Mouse (Mus musculus) kidney, postnatal 4 days (tissue): ENCODE measurements around the gene Kif22.
A peak's percentile ranks its signal among the peaks of the same experiment; 100 is the strongest.

Experiments
- DNase-seq, 2 experiments: peaks; one replicate each; pipeline ENCODE4 v3.0.0; 2021; ENCODE audit warnings: mixed read lengths in 2 of 2

The Kif22 gene

GRCm38 (mm10) chr7:127016971-127017949 is 25.0 kb downstream of the Kif22 start, which contains the start of gene Pagr1a:
Gene Pagr1a (minus strand): TSS chr7:127017352.
- peak; percentile 97 to 99 for DNase-seq

- DNase-seq, result peak in 1 of 2 experiments; percentile 72
These were observed 25.8 kb downstream of the Kif22 start for GRCm38 (mm10) chr7:127016486-127016938.

GRCm38 (mm10) chr7:127016481-127016485 is 26.0 kb downstream of the Kif22 start, which contains the start of gene Pagr1b:
Gene Pagr1b (minus strand): TSS chr7:127016484.
- no peak for DNase-seq

GRCm38 (mm10) chr7:127016081-127016480 is 26.2 kb downstream of the Kif22 start:
- DNase-seq, result peak; percentile 63 to 74

GRCm38 (mm10) chr7:127014993-127015392 is 27.3 kb downstream of the Kif22 start:
- no peak for DNase-seq

GRCm38 (mm10) chr7:127014320-127014719 is 28.0 kb downstream of the Kif22 start, which contains the start of gene Mvp:
Gene Mvp (minus strand): TSS chr7:127014621.
- DNase-seq, result peak; percentile 78 to 85

GRCm38 (mm10) chr7:127013385-127013784 is 28.9 kb downstream of the Kif22 start:
- no peak for DNase-seq

GRCm38 (mm10) chr7:127012845-127013244 is 29.4 kb downstream of the Kif22 start:
- no peak for DNase-seq

- no peak for DNase-seq
These were observed 29.9 kb downstream of the Kif22 start for GRCm38 (mm10) chr7:127012374-127012773.

- no peak for DNase-seq
These were observed 30.6 kb downstream of the Kif22 start for GRCm38 (mm10) chr7:127011717-127012116.

- no peak for DNase-seq
These were observed 31.2 kb downstream of the Kif22 start for GRCm38 (mm10) chr7:127011051-127011450.

GRCm38 (mm10) chr7:127009307-127010085 is 32.8 kb downstream of the Kif22 start:
- DNase-seq, result no peak

- peak; percentile 79 to 85 for DNase-seq
These were observed 33.8 kb downstream of the Kif22 start for GRCm38 (mm10) chr7:127008239-127009019.

GRCm38 (mm10) chr7:127007313-127008024 is 34.8 kb downstream of the Kif22 start:
- DNase-seq, result no peak

- DNase-seq, result no peak
These were observed 38.0 kb downstream of the Kif22 start for GRCm38 (mm10) chr7:127004122-127004875.

GRCm38 (mm10) chr7:127003620-127004019 is 38.7 kb downstream of the Kif22 start:
- no peak for DNase-seq

GRCm38 (mm10) chr7:126999568-126999967 is 42.7 kb downstream of the Kif22 start:
- DNase-seq, result no peak

GRCm38 (mm10) chr7:126996449-126996848 is 45.8 kb downstream of the Kif22 start:
- peak in 1 of 2 experiments; percentile 31 for DNase-seq

- DNase-seq, result no peak
These were observed 53.5 kb downstream of the Kif22 start for GRCm38 (mm10) chr7:126988816-126989215.

GRCm38 (mm10) chr7:126986319-126986718 is 56.0 kb downstream of the Kif22 start:
- DNase-seq, result peak; percentile 72 to 82

- no peak for DNase-seq
These were observed 57.4 kb downstream of the Kif22 start for GRCm38 (mm10) chr7:126984667-126985444.
